Mouse (Mus musculus) layer of hippocampus, adult 18-20 months (tissue): ENCODE data around the gene Pibf1. TPM values are rescaled to one million over a fixed set of nuclear protein-coding genes. Genes with fewer than 3 reads are reported as not detected.

ENCODE experiments used
- DNase-seq, 2 experiments: peaks; one replicate each; pipeline ENCODE4 v3.0.0; 2022; ENCODE audit warnings: low spot score in 2 of 2
- long read RNA-seq: library from polyadenylated mRNA; stranded (forward); transcript quantifications from one replicate; pipeline ENCODE4 v2.0.0, GENCODE M21; 2021
- total RNA-seq, 2 experiments: library from RNA; stranded (reverse); gene quantifications; 2 replicates each; pipeline ENCODE4 v1.2.3; 2021

The Pibf1 gene
- 10 to 100 TPM; 13.1 to 14.6 TPM for total RNA-seq
- long read RNA-seq, transcript Pibf1-201 (18 exons, 2,797 nt), result major isoform, 18 of 24 reads
- long read RNA-seq, partial matches to known transcripts, result 1 of 24 reads
- long read RNA-seq, other reads (novel, unspliced or antisense), result 5 of 24 reads

- peak; percentile 99 for DNase-seq
Observed at GRCm38 (mm10) chr14:99099267-99099966, at the start of gene Pibf1, which contains the start of gene Dis3. Pibf1 (plus strand) TSS chr14:99099424. Dis3 (minus strand) TSS chr14:99099770.

- no peak for DNase-seq
Observed at GRCm38 (mm10) chr14:99058959-99059586, 40.2 kb upstream of the Pibf1 start.

DNA sequence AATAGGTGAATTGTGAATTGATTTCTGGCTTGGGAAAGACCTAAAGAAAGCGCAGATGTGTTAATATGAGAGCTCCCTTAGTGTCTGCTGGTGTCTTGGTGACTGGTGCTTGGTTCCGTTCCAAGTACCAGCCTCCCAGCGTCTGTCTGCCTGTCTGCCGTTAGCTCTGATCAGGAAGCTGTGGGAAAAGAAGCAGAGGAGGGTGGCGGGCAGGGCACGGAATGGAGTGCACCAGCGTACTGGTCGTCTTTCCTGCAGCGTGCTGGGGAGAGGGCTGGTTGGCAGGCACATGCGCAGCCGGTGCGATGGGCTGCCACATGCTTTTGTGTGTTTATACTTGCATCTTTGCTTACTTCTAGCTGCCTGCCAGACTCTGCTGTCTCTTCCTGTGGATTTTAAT lies 38.6 kb upstream of the Pibf1 start:
- DNase-seq, result peak; percentile 59 to 68

DNA sequence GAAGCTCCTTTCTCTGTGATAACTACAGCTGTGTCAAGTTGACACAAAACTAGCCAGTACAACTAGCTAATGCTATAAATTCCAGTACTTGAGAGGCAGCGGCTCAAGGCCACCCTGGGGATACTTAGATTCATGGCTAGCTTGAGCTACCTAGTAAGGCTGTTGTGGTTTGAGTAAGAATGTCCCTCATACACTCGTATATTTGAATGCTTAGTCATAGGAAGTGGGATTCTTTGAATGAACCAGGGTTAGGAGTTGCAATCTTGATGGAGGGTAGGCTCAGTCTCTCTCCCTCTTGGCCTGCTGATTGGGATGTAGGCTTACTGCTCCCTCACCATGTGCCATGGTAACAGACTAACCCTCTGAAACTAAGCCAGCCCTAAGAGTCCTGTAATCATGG lies 36.1 kb upstream of the Pibf1 start:
- DNase-seq, result no peak

DNA sequence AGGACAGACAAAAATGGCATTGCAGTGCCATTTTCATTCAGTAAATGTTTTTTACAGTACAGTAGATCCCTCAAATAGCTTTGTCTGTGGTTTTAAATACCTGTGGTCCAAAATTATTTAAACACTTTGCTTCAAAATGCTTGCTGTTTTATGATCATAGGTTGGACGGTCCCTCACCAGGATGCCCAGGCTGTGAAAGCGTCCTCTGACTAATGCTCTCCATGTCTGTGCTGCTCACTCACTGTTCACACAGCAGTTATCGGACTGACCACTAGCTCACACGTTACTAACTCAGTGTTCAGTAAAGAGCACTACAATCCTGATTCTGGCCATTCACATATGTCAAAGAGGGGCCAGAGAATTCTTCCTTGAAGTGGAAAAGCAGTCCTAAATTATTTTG lies 28.1 kb upstream of the Pibf1 start:
- DNase-seq, result no peak

DNA sequence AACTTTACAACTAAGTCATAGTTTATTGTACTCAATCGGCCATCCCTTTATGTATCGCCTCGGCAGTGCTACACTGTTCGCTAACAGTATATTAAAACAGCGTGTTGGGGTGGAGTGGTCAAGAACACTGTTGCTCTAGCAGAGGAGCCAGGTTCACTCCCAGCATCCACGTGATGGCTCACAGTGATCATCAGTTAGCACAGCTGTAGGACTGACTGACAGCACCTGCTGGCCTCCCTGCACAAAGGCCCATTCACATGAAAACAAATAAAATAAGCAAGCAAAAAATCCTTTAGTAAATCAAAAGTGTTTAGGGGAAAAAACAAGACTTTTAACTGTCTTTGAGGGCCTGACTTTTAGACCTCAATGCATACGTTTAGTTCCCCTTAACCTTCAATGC lies 10.3 kb upstream of the Pibf1 start:
- no peak for DNase-seq

GRCm38 (mm10) chr14:99099967-99100587 lies 853 bp downstream of the Pibf1 start:
- no peak for DNase-seq

GRCm38 (mm10) chr14:99103050-99103449 lies 3.8 kb downstream of the Pibf1 start:
- DNase-seq, result no peak

DNA sequence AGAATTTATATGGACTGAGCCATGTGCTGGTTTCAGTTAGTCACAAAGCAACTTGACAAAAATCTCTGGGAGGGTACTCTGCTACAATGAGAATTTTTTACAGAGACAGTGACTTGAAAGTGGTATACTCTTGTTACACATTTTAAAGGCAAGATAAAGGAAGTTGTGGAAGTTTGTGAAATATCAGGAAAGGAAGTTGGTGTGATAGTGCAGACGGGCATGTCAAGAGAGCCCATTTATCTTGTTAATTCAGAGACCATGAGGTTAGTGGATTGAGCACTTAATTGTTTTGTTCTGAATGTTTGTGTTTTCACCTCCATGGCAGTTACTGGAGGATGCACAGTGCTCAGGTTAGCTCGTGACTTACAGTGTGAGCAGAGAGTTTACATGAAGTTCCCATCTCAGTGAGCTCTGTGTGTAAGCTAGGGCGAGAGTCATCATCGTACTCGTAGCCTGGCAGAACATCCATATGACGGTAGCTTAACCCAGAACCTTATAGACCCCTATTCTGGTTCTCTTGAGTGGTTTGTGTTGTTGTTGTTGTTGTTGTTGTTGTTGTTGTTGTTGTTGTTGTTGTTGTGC lies 5.4 kb downstream of the Pibf1 start:
- DNase-seq, result no peak

DNA sequence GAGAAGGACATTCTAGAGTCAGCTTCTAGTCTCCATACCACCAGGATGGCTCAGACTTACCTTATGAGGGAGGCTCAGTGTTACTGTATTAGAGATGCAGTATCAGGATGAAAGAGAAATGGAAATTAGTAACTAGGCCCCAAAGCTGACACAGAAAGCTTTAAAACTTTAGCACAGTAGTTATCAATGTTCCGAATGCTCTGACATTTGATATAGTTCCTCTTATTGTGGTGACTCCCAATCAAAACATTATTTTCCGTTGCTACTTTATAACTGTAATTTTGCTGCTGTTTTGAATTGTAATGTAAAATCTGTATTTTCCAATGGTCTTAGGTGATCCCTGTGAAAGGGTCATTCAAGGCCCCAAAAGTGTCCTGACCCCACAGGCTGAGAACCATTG lies 7.4 kb downstream of the Pibf1 start:
- no peak for DNase-seq

GRCm38 (mm10) chr14:99107631-99108187 lies 8.5 kb downstream of the Pibf1 start:
- no peak for DNase-seq

- no peak for DNase-seq
Observed at GRCm38 (mm10) chr14:99108762-99109161, 9.5 kb downstream of the Pibf1 start.

- peak in 1 of 2 experiments; percentile 27 for DNase-seq
Observed at GRCm38 (mm10) chr14:99117576-99117975, 18.4 kb downstream of the Pibf1 start.

DNA sequence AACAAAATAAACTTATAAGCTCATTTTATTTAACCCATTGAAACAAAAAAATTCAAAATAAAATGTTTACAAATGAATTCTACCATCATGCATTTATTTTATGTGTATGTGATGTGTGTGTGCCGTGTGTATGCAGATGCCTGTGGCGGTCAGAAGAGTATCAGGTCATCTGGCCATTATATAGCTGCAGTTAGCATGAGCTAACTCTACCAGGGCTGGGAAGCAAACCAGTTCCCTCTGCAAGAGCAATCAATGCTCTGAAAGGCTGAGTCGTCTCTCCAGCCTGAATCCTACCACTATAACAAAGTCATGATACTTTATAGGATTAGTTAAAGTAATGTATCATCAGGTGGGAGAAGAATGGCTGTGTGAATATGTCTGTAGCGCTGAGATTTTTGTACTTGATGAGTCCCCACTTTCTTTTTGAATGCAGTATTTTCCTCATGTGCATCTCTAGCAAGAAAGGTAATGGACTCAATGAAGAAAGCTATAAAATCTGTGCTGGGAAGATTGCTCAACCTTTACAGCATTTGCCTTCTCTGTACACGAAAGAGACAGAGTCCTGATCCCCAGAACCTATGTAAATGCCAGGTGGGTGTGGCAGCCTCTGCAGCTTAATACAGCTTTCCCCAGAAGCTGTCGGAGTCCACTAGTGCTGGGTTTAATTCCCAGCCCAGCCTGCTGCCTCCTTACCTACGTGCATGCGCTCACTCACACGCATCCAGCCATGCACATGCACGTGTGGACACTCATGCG lies 22.5 kb downstream of the Pibf1 start:
- DNase-seq, result no peak

DNA sequence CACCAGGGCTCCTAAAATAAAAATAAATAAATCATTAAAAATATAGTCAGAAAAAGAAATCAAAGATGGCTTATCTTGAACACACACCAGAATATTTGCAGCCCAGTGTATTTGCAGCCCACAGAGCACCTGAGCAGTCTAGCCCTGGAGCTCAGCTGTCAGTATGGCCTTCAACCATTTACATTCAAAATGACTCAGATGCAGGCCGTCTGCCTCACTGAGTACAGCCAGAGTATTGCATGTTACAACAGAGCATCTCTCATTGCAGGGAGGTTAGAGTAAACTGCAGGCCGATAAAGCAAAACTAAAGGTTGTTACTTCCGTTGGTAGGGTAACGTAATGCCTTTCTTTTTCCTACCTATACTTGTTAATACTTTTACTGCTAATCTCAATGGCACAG lies 24.9 kb downstream of the Pibf1 start:
- DNase-seq, result no peak

- no peak for DNase-seq
Observed at GRCm38 (mm10) chr14:99126713-99127112, 27.5 kb downstream of the Pibf1 start.

- no peak for DNase-seq
Observed at GRCm38 (mm10) chr14:99127509-99127908, 28.3 kb downstream of the Pibf1 start.

- no peak for DNase-seq
Observed at GRCm38 (mm10) chr14:99129050-99129449, 29.8 kb downstream of the Pibf1 start.

GRCm38 (mm10) chr14:99134048-99134447 lies 34.8 kb downstream of the Pibf1 start:
- no peak for DNase-seq

- no peak for DNase-seq
Observed at GRCm38 (mm10) chr14:99135761-99136160, 36.5 kb downstream of the Pibf1 start.

DNA sequence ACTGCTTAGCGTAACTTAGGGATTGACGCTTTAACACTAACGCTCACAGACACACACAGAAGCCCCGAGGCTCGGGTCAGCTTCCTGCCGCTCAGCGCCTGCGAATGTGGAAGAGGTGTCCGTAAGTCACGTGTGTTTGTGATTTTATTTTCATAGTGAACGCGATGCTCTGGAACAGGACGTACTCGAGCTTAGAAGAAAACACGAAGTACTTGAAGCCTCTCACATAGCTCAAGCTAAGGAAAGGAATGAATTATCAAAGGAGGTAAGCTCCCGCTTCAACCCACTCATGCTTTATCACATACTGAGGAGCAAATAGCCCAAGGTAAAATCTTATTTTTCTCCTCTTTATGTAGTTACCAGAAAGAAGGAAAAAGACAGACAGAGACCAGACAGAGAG lies 37.1 kb downstream of the Pibf1 start:
- no peak for DNase-seq
